Mouse (Mus musculus): Measurements from ENCODE around the gene Prpf38b.

The Prpf38b gene

GRCm38 (mm10) chr3:108911548-108912413, at the start of gene Prpf38b:
Gene Prpf38b (minus strand): TSS chr3:108911727.
- DNase-seq: peak; percentile 96

GRCm38 (mm10) chr3:108961226-108961625, 49.7 kb upstream of the Prpf38b start:
- no peak for DNase-seq

GRCm38 (mm10) chr3:108959680-108960295, 48.3 kb upstream of the Prpf38b start:
- DNase-seq: no peak

- no peak for DNase-seq
Observed at GRCm38 (mm10) chr3:108957976-108958375, 46.4 kb upstream of the Prpf38b start.

GRCm38 (mm10) chr3:108940996-108941395, 29.5 kb upstream of the Prpf38b start:
- no peak for DNase-seq

GRCm38 (mm10) chr3:108940001-108940633, 28.6 kb upstream of the Prpf38b start, which contains the start of gene Gm9857:
Gene Gm9857 (minus strand): TSS chr3:108940445.
- peak; percentile 17 for DNase-seq

GRCm38 (mm10) chr3:108939573-108939972, 28.0 kb upstream of the Prpf38b start, which contains the start of gene Henmt1:
Gene Henmt1 (plus strand): TSS chr3:108939873.
- DNase-seq: no peak

GRCm38 (mm10) chr3:108938691-108939090, 27.2 kb upstream of the Prpf38b start:
- no peak for DNase-seq

- DNase-seq: no peak
Observed at GRCm38 (mm10) chr3:108933557-108933956, 22.0 kb upstream of the Prpf38b start.

GRCm38 (mm10) chr3:108926308-108926707, 14.8 kb upstream of the Prpf38b start:
- DNase-seq: no peak

- DNase-seq: no peak
Observed at GRCm38 (mm10) chr3:108925677-108926076, 14.2 kb upstream of the Prpf38b start.

GRCm38 (mm10) chr3:108921822-108922221, 10.3 kb upstream of the Prpf38b start:
- no peak for DNase-seq

GRCm38 (mm10) chr3:108920442-108921070, 9.0 kb upstream of the Prpf38b start:
- no peak for DNase-seq

GRCm38 (mm10) chr3:108918852-108919251, 7.3 kb upstream of the Prpf38b start:
- DNase-seq: no peak

- no peak for DNase-seq
Observed at GRCm38 (mm10) chr3:108917986-108918385, 6.5 kb upstream of the Prpf38b start.

GRCm38 (mm10) chr3:108916857-108917256, 5.3 kb upstream of the Prpf38b start:
- DNase-seq: no peak

- no peak for DNase-seq
Observed at GRCm38 (mm10) chr3:108915999-108916398, 4.5 kb upstream of the Prpf38b start.

- peak; percentile 47 for DNase-seq
Observed at GRCm38 (mm10) chr3:108911081-108911547, 413 bp downstream of the Prpf38b start.

- DNase-seq: no peak
Observed at GRCm38 (mm10) chr3:108910303-108911080, 1.0 kb downstream of the Prpf38b start.

GRCm38 (mm10) chr3:108902934-108903333, 8.6 kb downstream of the Prpf38b start:
- no peak for DNase-seq

GRCm38 (mm10) chr3:108902038-108902437, 9.5 kb downstream of the Prpf38b start:
- no peak for DNase-seq

- no peak for DNase-seq
Observed at GRCm38 (mm10) chr3:108900681-108901080, 10.8 kb downstream of the Prpf38b start.

Data from right cerebral cortex, postnatal 14 days (tissue).